Mouse (Mus musculus) spleen, adult 18-20 months (tissue): ENCODE results near the gene Zc3h12c.

Experiments
- DNase-seq, 2 experiments: peaks; one replicate each; pipeline ENCODE4 v3.0.0; 2022; ENCODE audit warnings: mixed read lengths in 2 of 2

Zc3h12c gene

DNA sequence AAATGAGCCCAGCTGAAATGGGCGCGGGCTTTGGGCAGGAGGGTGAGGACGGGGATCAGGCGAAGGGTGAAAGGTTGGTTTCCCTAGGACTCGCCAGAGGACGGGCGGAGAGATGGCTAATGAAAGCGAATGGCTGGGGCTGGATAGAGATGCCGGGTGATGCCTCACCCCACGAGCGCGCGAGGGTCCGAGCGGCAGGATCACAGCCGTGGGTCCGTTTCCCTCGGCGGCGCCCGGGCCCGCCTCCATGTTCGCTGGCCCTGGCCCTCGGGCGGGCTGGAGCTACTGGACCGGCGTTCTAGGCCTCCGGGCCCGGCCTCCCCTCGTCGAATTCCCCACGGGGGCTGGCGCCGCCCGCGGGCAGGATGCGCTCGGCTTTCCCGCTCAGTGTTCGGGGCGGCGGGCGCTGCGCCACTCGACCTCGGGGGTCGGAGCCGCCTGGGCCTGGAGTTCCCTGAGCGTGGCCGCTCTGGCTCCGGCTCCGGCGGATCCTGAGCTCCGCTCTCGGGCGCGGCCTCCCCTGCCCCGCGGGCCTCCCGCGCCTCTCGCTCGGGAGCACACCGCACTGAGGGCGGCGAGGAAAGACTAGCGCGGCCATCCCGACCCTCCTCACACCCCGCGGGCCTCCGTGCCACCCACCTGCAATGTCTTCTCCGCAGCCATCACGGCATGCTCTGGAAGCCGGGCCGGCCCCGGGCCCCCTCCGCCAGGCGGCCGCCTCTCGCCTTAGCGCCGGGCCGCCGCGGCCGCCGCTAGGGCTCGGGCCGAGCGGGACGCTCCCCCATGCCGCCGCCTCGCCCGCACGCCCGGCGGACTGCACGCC, at the start of gene Zc3h12c:
TSS of gene Zc3h12c (minus strand) at position 710 of the 823 bp plus-strand sequence.
- DNase-seq: peak; percentile 32 to 58

DNA sequence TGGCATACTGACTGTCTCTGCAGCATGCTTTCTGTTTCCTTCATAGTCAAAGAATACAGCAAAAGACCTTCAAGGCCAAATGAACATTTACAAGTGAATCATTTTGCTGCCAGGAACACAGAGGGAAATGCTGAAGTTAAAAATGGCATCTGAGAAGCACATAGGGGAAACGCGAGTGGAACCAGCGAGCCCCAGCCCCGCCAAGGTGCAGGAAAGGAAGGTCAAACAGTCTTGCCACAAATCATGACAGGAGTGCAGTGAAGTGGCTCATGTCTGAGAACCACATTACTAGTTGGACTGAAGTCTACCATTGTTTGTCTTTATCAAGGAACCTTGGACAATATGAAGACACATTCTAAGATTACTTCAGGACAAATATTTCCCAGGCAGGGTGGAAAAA, 49.3 kb upstream of the Zc3h12c start:
- no peak for DNase-seq

DNA sequence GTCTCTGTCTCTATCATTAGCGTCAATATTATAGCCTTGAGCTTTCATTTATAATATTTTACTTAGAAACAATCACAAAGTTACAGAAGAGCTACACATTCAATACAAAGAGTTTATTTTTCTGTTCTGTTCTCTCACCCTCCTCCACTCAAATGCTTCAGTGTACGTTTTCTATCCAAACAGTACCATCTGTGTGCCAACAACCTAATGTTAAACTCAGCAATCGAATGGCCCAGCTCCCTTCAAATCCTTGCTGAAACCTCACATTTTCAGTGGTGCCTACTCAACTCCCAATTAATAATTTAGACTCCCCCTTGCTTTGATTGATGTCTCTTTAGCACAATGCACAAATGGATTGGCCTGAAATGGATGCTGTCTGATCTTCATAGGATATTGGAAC, 46.9 kb upstream of the Zc3h12c start:
- DNase-seq: no peak

DNA sequence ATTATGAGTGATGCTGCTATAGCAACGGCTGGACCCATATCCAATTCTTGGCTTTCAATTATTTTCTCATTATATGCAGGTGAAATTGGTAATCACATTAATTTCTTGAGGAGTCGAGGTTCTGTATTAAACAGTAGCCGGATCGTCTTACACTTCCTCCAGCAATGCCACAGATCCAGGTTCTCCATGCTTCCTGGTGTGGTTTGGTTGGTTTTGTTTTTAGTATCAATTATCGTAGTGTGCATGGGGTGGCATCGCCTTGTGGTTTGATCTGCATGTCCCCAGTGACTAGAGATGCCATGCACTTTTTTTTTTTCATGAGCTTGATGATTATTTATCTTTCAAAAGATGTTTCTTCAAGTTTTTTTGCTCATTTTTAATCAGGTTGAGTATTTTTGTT, 44.0 kb upstream of the Zc3h12c start:
- DNase-seq: no peak

DNA sequence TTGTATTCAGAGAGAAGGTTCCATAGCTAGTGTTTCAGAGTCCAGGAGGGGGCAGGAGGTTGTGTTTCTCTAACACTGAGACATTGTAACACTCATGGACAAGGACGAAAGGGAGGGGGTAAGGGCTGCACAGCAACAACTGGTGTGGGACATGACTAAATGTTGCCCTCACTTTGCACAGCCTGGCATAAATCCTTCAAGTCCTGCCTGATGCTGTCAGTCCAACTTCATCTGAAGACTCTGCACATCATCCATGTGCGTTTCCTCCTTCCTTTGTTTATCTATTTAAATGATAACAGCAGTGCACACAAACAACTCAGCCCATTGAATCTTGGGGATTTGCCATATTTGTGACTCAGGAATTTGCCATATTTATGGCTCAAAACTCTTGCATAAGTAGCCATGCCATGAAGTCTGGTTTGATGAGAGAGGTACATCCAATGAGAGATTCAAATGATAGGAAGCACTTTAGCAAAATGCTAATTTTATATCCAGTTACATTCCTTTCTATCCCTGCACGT, 40.2 kb upstream of the Zc3h12c start:
- no peak for DNase-seq

DNA sequence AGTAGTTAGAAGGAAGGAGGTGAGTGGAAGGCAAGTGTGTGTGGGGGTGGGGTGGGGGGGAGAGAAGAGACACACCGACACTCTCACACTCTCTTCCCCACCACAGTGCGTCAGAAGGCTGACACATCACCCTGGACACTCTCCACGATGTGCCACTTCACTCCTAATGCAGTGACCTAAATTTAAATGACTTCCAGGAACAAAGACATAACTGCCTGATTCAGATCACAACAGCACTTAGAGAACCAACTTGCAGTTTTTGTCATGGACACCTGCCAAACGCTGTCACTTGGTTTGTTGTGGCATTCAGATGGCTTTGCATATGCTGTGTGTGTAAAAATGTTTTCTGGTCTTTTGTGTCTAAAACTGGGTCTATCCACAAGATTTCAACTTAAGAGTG, 34.8 kb upstream of the Zc3h12c start:
- no peak for DNase-seq

DNA sequence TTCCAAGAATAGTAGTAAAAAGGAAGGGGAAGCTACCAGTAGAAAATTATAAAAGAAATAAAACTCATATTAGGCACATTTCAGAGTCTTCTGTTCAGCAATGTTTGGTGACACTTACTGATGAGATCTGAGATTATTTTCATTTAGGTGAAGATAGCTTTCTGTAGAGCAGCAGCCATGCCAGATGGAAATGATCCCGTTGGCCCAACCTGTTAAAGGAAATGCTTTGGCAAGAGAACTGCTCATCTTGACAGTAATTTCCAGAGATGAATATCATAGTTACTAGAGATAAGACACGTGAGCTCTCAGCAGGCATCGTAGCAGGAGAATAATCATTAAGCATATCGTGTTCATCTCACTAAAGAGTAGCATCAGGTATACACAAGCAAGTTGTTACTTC, 31.9 kb upstream of the Zc3h12c start:
- DNase-seq: no peak

DNA sequence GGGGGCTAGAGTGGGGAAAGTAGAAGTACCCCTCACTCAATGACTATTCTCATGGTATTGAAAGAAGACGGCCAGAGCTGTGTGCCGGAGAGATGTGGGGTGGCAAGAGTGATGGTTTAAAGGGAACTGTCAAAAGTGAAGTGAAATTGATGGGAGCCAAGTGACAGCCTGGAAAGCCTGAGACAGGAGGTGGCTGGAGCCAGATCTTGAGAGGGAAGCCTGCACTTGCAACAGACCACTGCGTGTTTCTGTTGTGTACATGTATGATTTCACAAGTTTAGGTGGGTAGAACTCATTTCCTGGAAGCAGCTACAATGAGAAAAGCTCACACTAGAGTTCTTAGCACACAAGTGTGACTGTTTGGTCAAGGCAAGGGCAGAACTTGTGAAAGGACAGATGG, 27.5 kb upstream of the Zc3h12c start:
- no peak for DNase-seq

DNA sequence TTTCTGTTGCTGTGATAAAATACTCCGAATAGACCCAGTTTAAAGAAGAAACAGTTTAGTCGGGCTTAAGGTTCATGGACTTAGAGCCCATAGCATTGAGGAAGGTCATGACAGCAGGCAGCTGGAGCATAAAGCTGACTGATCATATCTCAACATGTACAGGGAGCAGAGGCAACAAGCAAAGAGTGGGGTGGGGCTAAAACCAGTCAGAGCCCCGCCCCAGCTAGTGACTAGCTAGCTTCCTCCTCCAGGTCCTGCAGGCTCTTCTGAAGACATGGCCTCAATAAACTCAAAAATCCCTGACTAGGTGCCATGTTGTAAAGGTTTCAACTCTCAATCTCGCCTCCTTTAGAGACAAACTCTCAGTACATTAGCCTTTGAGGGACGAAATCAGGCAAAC, 25.5 kb upstream of the Zc3h12c start:
- DNase-seq: no peak

DNA sequence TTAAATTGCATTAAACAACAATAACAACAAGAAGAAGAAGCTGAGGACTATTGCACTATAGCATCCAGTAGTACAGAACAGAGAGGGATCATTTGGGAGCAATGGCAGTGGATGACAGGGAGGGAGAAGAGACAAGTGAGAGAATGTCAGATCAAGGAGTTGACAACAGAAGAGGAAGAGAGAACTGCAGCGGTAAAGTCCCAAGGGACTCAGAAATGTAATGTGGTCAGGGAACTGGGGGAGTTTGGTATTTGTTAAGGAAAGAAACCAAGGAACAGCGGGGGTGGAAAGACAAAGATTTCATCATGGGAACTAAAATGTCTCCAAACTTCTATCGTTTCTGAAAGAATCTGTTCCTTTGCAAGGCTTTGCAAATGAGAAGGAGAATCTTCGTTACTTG, 22.5 kb upstream of the Zc3h12c start:
- no peak for DNase-seq

DNA sequence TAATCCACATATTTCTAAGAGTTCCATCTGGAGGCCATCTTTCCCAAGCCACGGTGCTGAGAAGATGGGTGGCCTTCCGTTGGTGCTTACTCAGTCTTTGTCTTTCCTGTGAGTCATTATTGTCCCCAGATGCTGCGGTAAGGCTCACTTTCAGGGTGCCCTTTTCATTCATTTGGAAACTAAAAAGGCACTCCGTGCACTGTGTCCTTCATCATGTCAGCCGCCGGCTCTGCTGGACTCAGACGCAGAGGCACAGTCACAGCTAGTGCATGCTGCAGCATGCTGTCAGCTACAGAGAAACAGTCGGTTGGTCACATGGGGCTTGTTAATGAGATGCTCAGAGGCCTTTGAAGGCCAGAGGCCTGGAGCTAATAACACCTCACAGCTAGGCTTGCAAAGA, 19.7 kb upstream of the Zc3h12c start:
- no peak for DNase-seq

DNA sequence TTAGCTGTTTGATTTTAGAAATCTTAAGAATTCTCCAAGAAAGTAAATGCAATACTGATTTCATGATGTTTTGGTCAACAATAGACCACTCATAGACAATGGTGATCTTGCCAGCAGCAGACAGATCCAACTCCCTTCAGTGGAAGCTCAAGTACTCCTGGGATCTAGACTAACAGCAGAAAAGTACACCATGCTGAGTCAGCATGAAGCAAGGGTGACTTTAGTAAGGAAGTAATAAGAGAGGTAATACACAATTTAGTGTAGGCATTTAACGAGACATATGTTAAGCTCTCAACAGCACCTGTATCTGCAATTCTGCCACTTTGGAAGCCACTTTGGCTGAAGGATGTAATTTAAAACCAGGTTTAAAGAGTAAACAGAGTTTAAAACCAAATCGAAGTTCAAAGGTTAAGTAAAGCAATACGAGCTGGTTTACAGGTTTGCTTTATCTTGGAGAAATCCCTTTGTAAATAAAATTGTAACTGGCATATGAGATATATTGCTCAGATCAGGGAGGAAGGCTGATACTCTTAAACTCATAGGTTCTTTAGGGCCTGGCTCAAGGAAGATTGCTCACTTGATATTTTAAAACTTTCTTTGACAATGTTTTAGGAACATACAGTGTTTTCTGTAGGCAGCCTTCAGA, 18.0 kb upstream of the Zc3h12c start:
- DNase-seq: no peak

DNA sequence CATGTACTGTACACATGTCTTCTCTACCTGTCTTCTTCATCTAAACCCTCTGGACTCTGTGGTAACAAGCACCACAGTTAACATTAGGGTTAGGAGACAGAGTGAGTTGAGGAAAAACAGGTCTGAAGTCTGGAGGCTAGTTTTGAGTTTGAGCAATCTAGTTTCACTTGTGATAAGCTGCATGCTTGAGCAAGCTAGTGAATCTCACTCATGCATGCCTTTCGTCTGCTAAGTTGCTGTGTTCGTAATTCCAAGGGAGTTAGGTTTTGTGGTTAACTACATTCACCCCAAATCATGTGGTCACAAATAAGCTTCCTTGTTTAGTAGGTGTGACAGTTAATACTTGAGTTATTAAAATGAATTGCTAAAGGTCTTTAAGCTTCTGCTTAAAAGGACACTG, 13.0 kb upstream of the Zc3h12c start:
- DNase-seq: no peak

DNA sequence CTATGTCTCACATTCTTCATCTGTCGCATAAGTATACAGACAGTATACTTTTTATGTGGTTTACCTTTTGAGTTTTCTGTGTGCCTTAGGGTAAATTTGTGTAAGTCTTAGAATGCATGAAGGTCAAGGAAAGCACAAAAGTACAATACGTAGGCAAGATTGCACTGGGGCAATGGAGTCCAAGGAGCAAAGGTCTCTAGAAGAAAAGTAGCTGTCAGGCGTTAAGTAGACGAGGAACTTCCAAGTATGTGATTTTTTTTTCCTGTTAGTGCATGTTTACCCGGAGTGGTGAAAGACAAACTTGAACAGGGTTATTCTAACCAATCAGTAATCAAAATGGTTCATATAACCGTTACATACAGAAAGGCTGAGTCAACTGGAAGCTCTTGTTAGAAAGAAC, 12.5 kb upstream of the Zc3h12c start:
- DNase-seq: no peak

DNA sequence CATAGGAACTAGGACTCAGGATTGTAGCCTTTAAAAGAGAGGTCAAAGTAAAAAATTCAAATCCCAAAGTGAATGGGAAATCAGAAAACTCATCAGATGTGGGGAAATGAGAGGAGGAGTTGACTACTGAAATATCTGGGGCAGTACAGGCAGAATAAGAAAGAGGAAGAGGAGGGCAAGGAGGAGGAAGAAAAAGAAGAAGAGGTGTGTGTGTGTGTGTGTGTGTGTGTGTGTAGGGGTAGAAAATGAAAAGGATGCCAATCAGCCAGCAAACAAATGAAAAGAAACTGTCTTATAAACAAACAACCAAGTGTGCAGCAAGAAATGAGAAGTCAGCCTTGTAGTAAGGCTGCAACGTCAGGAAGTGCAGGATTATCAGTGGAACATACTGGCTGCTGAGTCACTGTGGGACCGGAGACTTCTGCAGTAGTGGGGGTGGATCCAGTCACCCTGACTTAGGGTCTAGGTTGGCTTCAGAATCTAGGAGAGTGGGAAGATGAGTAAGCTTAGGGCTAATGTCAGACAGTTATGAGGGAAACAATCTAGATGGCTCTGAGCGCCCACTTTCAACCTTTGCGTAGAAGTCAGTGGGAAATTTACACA, 7.0 kb upstream of the Zc3h12c start:
- no peak for DNase-seq

DNA sequence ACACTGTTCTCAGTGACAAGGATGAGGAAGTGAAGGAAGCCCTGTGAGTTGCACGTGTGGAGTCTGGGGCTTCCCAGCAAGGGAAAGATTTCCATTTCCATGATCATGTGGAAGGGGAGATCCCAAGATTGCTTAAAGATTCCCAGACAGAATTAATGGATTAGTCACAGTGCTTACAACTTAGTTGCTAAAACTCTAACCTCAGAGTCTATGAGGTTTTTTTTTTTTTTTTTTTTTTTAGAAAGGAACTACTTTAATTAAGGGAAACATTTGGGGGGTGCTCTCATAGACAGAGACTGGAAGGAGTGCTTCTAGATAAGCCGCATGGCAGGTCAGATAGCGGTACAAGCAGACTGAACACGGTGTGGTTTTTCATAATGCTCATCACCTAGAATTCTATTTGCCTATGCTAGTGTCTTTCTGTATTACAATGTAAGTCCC, 6.3 kb upstream of the Zc3h12c start:
- DNase-seq: no peak

DNA sequence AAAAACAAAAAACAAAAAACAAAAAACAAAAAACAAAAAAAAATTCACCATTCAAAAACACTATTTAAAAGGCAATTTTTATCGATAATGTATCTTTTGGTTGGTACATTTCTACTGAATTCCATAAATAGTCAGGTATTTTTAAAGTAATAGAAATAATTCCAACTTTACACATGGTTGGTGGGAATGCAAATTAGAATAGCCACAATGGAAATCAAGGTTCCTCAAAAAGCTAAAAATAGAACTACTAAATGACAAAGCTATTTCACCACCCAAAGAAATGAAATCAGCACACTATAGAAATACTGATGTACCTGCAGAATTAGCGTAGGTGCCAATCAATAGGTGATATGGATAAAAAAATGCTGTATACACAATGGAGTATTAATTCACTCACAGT, 5.6 kb upstream of the Zc3h12c start:
- no peak for DNase-seq

DNA sequence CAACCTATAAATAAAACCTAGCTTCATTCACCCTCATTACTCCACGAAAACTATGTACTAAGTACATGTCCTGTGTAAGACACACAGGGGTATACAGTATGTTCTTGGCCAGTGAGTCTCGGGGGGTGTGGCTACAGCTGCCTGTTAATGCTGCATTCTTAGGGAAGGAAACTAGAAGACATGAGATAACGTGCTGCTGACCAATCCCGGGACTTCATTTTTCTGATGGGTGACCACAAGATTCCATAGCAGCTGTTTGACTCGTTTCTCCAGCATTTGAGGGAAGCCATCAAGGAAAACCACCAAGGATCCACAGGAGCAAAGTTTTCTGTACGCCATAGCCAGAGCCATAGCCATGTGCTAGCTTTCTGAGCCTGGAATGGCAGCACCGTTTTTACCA, 4.2 kb upstream of the Zc3h12c start:
- no peak for DNase-seq

DNA sequence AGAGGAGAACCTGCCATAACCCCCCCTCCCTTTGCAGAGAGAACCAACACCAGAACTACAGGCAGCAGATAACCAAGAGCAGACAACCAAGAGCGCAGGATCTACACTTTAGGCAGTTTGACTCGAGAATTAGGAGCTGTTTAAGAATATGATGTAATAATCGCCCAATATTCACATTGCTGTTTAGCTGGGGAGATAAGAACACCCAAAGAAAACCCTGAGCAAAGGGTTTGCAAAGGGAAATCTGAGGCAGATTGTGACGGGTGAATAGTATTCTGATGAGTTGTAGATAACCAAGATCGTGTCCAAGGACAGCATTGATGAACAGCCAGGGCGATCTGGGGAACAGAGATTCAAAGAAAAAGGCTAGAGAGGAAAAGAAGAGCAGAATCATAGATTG, 2.3 kb upstream of the Zc3h12c start:
- no peak for DNase-seq

DNA sequence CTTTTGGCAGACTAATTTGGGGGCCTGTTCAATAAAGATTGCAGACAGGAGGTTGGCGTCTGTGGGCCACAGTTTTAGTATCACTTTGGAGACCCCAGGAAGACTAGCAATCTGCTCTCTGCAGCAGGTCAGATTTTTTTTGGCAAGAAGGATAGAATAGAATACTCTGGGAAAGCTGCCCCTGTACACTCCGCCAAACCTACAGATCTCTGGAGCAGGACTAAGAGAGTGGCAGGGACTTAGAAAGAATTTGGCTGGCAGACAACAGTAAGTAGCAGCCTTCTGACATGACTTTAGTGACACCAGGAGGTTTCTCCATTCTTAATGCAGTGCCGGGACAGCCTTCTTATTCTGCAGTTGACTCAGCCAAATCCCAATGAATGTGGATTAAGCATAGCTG, 1.8 kb upstream of the Zc3h12c start:
- no peak for DNase-seq

DNA sequence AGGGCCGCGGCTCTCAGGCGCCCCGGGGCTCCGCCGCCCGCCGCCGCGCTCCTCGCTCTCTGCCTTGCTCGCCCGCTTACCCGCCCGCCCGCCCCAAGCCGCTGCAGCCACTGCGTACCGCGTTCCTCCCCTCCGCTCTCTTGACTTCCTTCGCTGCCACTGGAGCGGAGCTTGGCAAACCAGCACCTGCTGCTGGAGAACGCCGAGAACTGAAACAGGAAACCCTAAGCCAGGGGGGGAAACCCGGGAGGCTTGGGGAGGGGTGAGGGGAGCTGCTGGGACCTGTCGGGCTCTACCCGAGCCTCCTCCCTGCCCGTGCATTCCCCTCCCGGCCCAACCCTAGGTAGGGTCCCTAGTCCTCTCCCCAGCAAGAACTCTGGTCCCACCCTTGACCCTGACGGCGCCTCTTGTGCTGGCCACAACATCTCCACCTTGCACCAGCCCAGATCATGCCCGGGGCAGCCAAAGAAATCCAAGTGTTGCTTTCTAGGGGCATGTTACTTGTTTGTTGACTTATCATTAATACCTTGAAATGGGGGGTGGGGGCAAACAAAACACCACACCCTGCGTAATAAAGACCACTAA, 406 bp upstream of the Zc3h12c start:
- peak in 1 of 2 experiments; percentile 64 for DNase-seq

DNA sequence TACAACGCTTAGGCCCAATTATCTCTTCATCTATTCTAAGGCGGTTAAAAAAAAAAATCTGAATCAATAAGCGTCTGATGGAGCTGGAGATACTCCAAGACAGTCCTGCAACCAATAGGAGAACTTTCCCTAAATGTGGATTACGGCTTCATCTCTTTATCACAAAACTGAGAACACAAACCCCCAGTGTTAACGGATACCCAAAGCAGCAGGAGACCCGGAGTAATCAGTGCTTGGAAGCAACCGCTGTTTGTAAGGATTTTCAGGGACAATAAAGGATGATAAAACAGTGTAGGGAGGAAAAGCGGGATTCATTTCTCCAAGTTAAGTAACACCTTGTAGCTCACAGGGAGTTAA, 888 bp downstream of the Zc3h12c start:
- no peak for DNase-seq

DNA sequence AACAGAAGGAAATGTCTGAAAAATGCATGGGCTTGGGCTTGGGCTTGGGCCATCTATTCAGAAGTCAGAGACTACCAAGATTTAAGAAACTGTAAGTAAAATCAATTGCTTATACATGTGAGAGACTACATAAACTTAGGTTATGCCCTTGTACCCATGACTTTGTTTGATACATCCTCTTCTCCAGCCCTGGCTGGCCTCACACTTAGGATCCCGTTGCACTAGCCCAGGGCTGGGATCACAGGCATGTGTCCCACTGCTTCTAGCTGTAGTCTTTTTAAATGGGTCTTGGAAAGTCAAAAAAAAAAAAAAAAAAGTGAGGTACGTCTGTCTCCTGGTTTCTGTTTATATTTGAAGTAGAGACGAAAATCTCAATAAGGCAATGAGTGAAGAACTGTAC, 1.3 kb downstream of the Zc3h12c start:
- DNase-seq: no peak

DNA sequence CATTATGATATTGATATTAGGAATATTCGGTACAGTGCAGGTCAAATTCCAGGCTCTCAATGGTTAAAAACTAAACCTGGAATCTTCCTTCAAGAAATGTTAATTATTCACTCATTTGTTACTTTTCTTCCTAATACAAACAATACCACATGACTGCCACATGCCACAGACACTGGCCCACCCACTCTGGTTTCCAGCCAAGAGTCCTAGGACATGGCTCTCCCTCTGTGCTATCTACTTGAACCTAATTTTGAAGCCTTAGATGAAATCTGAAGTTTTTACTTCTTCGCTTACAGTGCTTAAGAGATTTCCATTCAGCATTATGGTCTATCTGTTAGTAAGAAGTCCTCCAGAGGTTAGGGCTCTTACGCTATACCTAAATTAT, 2.7 kb downstream of the Zc3h12c start:
- DNase-seq: no peak
